Mouse (Mus musculus) heart, postnatal 0 days (tissue): ENCODE measurements around the gene Arhgef15. TPM values are rescaled to one million over a fixed set of nuclear protein-coding genes. Genes with fewer than 3 reads are reported as not detected.
A peak's percentile ranks its signal among the peaks of the same experiment; 100 is the strongest.

Experiments used
- ATAC-seq: fragments of 200-750 bp; cut with Nextera tagmentation; 2 replicates; pipeline ENCODE4 v1.8.0; 2017; ENCODE audit warnings: low read depth, moderate number of reproducible peaks, moderate library complexity; ENCODE audit not compliant: insufficient read depth
- DNase-seq: peaks from one replicate; pipeline ENCODE4 v3.0.0-alpha.2; 2016; ENCODE audit warnings: low spot score
- H3K27ac ChIP-seq: fragments of 300-500 bp; sonication (generic); 2 replicates; pipeline ENCODE4 v1.5.1; 2014; ENCODE audit warnings: low read depth, mild to moderate bottlenecking
- H3K27me3 ChIP-seq: fragments of 300-500 bp; sonication (generic); 2 replicates; pipeline ENCODE4 v1.6.1; 2014; ENCODE audit warnings: low read length, mixed read lengths; ENCODE audit not compliant: control insufficient read depth, insufficient read depth
- H3K36me3 ChIP-seq: fragments of 300-500 bp; sonication (generic); replicated peaks from 2 replicates; pipeline ENCODE4 v1.6.1; 2014; ENCODE audit warnings: low read length, mixed read lengths; ENCODE audit not compliant: control insufficient read depth, insufficient read depth
- H3K4me1 ChIP-seq: fragments of 300-500 bp; sonication (generic); 2 replicates; pipeline ENCODE4 v1.6.1; 2014; ENCODE audit warnings: antibody characterized with exemption; ENCODE audit not compliant: control insufficient read depth, insufficient read depth
- H3K4me2 ChIP-seq: fragments of 300-500 bp; sonication (generic); 2 replicates; pipeline ENCODE4 v1.6.1; 2014; ENCODE audit warnings: low read depth, mild to moderate bottlenecking, low read length, moderate library complexity
- H3K4me3 ChIP-seq: fragments of 300-500 bp; sonication (generic); 2 replicates; pipeline ENCODE4 v1.5.1; 2014; ENCODE audit warnings: low read depth, low read length
- H3K9ac ChIP-seq: fragments of 300-500 bp; sonication (generic); replicated peaks from 2 replicates; pipeline ENCODE4 v1.6.1; 2014; ENCODE audit warnings: low read depth, low read length, mixed read lengths
- H3K9me3 ChIP-seq: fragments of 300-500 bp; sonication (generic); replicated peaks from 2 replicates; pipeline ENCODE4 v1.6.1; 2016; ENCODE audit warnings: low read length; ENCODE audit not compliant: control insufficient read depth
- CTCF ChIP-seq: IDR thresholded peaks from 2 replicates; pipeline ENCODE4 v1.5.1; 2016; ENCODE audit warnings: antibody characterized with exemption, control low read depth, low read depth
- EP300 ChIP-seq: IDR thresholded peaks from 2 replicates; pipeline ENCODE4 v1.6.1; 2016; ENCODE audit warnings: antibody characterized with exemption, low read depth
- WGBS: fragments of 180-500 bp; shearing (Covaris S2); extraction: QIAGEN DNeasy Blood & Tissue Kit; methylation state at CpG from one replicate; pipeline ENCODE4 v1.1.7; 2014; 5-methylcytosine and 5-hydroxymethylcytosine counted together
- polyA plus RNA-seq: library from polyadenylated mRNA; unstranded; fragments of >200 nt; fragmentation: Nextera tagmentation; extraction: Ambion mirVana; gene quantifications from 2 replicates; pipeline ENCODE4 v1.2.1, GENCODE M21; 2015
- total RNA-seq: library from RNA; depleted of rRNA; stranded (reverse); fragments of >200 nt; gene quantifications from 2 replicates; pipeline ENCODE4 v1.2.3, GENCODE M21; 2014; ENCODE audit warnings: low replicate concordance

Gene Arhgef15
- total and polyA plus RNA-seq, 2 experiments from 2014 or later: 11.6 to 19.8 TPM

- H3K36me3 ChIP-seq: no peaks in the 10 kb centered on the region
- 4% methylated on average over 3 of the region's 3 CpGs for WGBS
- no peaks in the 10 kb centered on the region for H3K9me3 ChIP-seq
- H3K9ac ChIP-seq: no peak overlapping the region
- peak overlapping the region; percentile 48 for H3K4me3 ChIP-seq
- peak overlapping the region; percentile 69 for H3K4me2 ChIP-seq
- TF ChIP-seq CTCF (no peak), EP300 (0 out of 2 replicates have a peak, but pooled peaks have one; percentile 31)
- 0 out of 2 replicates have a peak, but pooled peaks cover 5% of the 10 kb centered on the region for H3K4me1 ChIP-seq
- H3K27me3 ChIP-seq: 0 out of 2 replicates have a peak, but pooled peaks cover 8% of the 10 kb centered on the region
- peak overlapping the region; percentile 84 for H3K27ac ChIP-seq
- peak; percentile 66; the same call in 1 of the 2 replicates for ATAC-seq
- peak; percentile 74 for DNase-seq
These were observed 1.2 kb downstream of the Arhgef15 start for GRCm38 (mm10) chr11:68956107-68956506.

GRCm38 (mm10) chr11:68955473-68955872, 1.8 kb downstream of the Arhgef15 start:
- Histone ChIP-seq H3K36me3 (no peaks in the 10 kb centered on the region), H3K4me1 (0 out of 2 replicates have a peak, but pooled peaks cover 5% of the 10 kb centered on the region), H3K27me3 (0 out of 2 replicates have a peak, but pooled peaks cover 8% of the 10 kb centered on the region), H3K27ac (peak overlapping the region; percentile 38; the same call in 1 of the 2 replicates), H3K4me3 (peak overlapping the region; percentile 41), H3K9ac (no peak overlapping the region), H3K9me3 (no peaks in the 10 kb centered on the region), H3K4me2 (peak overlapping the region; percentile 69)
- DNase-seq (no peak), ATAC-seq (no peak)
- 50% methylated on average over 5 of the region's 5 CpGs for WGBS
- TF ChIP-seq EP300 (no peak), CTCF (no peak)

- Histone ChIP-seq H3K4me1 (0 out of 2 replicates have a peak, but pooled peaks cover 5% of the 10 kb centered on the region), H3K9me3 (no peaks in the 10 kb centered on the region), H3K36me3 (0 out of 2 replicates have a peak, but pooled peaks cover under 1% of the 10 kb centered on the region), H3K27ac (no peak overlapping the region), H3K9ac (peak overlapping the region; percentile 37), H3K4me2 (peak overlapping the region; percentile 69), H3K27me3 (0 out of 2 replicates have a peak, but pooled peaks cover 8% of the 10 kb centered on the region), H3K4me3 (peak overlapping the region; percentile 41)
- no peak for DNase-seq
- TF ChIP-seq EP300: no peak
- no peak for ATAC-seq
- WGBS: 1% methylated on average over 17 of the region's 17 CpGs
These were observed 2.9 kb downstream of the Arhgef15 start for GRCm38 (mm10) chr11:68954408-68954807.

- TF ChIP-seq CTCF: no peak
- TF ChIP-seq EP300: no peak
- Histone ChIP-seq H3K27ac (no peak overlapping the region), H3K4me3 (peak overlapping the region; percentile 41), H3K36me3 (0 out of 2 replicates have a peak, but pooled peaks cover 6% of the 10 kb centered on the region), H3K4me1 (0 out of 2 replicates have a peak, but pooled peaks cover 5% of the 10 kb centered on the region), H3K27me3 (0 out of 2 replicates have a peak, but pooled peaks cover 8% of the 10 kb centered on the region), H3K9me3 (no peaks in the 10 kb centered on the region), H3K9ac (peak overlapping the region; percentile 37; the same call in 1 of the 2 replicates), H3K4me2 (peak overlapping the region; percentile 69)
- 11% methylated on average over 13 of the region's 13 CpGs for WGBS
- ATAC-seq: no peak
- no peak for DNase-seq
These were observed 3.4 kb downstream of the Arhgef15 start for GRCm38 (mm10) chr11:68953903-68954302.

GRCm38 (mm10) chr11:68947542-68947993, 9.7 kb downstream of the Arhgef15 start:
- Histone ChIP-seq H3K27me3 (peaks cover 3% of the 10 kb centered on the region; the same call in 1 of the 2 replicates), H3K4me2 (no peak overlapping the region), H3K9me3 (no peaks in the 10 kb centered on the region), H3K4me3 (no peak overlapping the region), H3K27ac (no peak overlapping the region), H3K9ac (no peak overlapping the region), H3K4me1 (no peaks in the 10 kb centered on the region), H3K36me3 (peaks cover 20% of the 10 kb centered on the region; the same call in 1 of the 2 replicates)
- WGBS: 19% methylated on average over 12 of the region's 12 CpGs
- TF ChIP-seq CTCF (no peak), EP300 (no peak)
- DNase-seq (no peak), ATAC-seq (no peak)
